Mouse (Mus musculus) cerebellum, postnatal 14 days (tissue): ENCODE measurements around the gene Dolk.

ENCODE experiments used
- DNase-seq, 2 experiments: peaks; one replicate each; pipeline ENCODE4 v3.0.0; 2021; ENCODE audit warnings: mixed read lengths in 2 of 2

The Dolk gene

DNA sequence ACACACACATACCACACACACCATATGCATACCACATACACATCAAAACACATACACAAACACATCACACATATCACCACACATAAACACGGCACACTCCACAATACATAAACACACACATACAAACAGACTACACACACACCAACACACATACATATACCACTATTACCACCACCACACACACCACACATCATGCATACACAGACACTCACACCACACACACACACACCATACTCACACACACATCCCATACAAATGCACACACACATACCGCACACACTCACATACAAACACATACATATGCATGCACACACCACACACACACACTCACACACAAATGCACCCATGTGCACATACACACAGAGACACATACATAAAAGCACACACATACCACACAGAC is 18.7 kb downstream of the Dolk start:
- DNase-seq: no peak

- peak; percentile 59 to 73 for DNase-seq
These were observed 19.7 kb downstream of the Dolk start for GRCm38 (mm10) chr2:30266392-30266941.

GRCm38 (mm10) chr2:30265767-30266253 is 20.3 kb downstream of the Dolk start, which contains the start of gene Phyhd1:
TSS of gene Phyhd1 (plus strand) at chr2:30266203.
- DNase-seq: peak; percentile 69 to 76

GRCm38 (mm10) chr2:30264671-30265519 is 21.2 kb downstream of the Dolk start:
- DNase-seq: no peak

GRCm38 (mm10) chr2:30263811-30264210 is 22.3 kb downstream of the Dolk start:
- DNase-seq: no peak

DNA sequence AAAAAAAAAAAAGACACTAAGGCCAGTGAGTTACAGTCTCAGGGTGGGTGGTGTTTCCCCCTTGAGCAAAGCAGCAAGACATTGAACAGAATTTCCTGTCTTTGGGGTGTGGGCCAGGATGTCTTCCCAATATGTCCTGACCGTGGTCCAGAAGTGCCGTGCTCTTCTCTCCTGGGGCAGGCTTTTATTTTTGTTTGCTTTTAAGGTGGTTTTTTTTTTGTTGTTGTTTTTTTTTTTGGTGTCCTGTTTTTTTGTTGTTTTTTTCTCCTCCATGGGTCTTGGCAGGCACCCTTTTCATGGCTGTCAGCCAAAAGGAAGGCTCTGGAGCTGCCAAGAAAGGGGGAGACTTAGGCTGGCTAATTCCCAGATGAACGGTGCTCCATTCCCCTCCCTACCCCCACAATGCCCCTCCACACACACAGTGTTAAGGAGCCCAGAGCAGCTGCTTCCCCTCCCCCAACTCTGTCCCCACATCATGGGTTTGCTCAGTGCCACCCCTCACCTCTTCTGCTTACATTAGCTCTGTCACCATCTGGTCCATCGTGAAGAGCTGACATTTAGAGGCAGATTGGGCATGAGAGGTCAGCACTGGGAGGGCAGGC is 23.2 kb downstream of the Dolk start:
- DNase-seq: peak; percentile 91 to 92

DNA sequence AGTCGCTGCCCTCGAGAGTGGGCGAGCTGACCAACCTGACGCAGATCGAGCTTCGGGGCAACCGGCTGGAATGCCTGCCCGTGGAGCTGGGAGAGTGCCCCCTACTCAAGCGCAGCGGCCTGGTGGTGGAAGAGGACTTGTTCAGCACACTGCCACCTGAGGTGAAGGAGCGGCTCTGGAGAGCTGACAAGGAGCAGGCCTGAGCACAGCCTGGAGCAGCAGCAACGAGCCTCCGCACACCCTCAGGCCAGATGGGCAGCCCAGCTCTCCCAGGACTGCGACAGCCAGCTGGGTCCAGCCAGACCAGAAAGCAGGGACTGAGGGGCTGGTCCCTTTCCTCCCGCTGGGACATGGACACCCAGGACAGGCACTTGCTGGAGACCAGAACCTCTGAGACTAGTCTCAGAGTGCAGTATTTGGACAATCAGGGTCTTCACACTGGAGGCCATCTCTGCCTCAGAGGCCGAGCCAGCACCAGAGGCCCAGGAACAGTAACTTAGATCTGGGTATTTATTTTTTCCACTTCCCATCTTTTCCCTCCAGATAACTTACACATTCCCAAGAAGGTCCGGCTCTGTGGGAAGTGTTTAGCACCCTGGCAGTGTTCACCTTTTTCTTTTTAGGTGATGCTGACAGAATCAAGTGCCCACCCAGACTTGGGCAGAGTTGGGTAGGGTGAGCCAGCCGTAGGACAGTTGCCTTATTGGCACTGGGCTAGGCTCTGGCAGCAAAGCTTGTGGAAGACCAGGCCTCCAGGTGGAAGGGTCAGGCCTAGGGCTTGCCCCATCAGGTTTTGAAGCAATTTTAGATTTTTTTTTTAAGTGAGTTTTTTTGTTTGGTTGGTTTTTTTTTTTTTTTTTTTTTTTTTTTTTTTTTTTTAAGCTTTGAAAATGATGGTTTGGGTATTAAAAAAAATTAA is 24.0 kb downstream of the Dolk start:
- peak; percentile 45 to 55 for DNase-seq

- DNase-seq: no peak
These were observed 24.9 kb downstream of the Dolk start for GRCm38 (mm10) chr2:30261064-30261736.

- peak; percentile 15 to 36 for DNase-seq
These were observed 26.7 kb downstream of the Dolk start for GRCm38 (mm10) chr2:30259131-30260064.

DNA sequence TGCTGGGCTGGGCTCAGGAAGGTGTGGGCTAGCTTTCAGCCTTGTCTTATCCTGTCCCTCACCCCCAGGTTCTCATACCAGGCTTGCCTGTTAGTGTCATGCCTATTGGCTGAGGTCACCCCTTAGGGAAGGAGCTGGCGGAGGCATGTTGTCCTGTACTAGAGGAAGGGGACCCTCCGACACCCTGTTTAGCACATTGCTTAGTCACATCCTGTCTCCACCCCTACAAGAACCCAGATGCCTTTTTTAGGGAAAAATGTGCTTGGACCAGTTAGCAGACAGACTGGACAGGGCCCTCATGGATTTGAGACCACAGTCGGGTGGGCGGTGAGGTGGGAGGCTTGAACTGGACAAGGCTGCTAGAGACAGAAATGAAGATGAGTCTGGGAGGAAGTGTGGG is 27.5 kb downstream of the Dolk start:
- DNase-seq: no peak

DNA sequence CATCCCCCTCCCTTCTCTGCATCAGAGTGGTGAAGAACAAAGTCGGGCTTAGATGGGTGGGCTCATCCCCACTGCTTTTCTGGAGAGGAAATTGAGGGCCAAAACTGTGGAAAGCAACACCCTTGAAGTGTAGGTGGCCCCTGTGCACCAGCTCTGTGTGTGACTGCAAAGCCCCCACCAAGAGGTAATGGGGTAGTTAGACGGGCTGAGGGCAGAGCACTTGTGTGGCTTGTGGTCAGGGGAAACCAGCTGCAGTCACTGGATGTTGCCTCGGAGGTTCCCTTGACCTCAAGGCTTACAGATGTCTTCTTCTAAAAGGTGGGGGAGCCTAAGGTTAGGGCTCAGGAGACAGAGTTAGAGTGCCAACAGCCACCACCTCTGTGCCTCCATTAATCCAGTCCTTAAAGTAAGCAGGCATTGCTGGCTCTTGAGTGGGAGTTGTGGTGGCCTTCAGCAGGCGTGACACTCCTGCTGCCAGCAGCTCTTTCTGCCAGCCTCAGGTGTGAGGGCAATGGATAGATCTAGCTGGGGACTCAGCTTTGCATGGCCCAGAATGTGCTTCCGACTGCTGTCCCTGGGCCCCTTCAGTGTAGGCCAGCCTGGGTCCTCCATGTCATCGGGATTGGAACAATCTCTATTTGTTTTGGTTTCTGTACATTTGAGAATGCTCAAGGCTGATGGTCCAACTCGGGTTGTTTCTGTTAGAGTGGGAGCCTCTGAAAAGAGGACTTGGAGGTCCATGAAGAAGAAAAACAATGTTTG is 28.3 kb downstream of the Dolk start:
- DNase-seq: no peak

GRCm38 (mm10) chr2:30256616-30257350 is 29.4 kb downstream of the Dolk start:
- DNase-seq: no peak

- DNase-seq: no peak
These were observed 30.3 kb downstream of the Dolk start for GRCm38 (mm10) chr2:30255631-30256395.

DNA sequence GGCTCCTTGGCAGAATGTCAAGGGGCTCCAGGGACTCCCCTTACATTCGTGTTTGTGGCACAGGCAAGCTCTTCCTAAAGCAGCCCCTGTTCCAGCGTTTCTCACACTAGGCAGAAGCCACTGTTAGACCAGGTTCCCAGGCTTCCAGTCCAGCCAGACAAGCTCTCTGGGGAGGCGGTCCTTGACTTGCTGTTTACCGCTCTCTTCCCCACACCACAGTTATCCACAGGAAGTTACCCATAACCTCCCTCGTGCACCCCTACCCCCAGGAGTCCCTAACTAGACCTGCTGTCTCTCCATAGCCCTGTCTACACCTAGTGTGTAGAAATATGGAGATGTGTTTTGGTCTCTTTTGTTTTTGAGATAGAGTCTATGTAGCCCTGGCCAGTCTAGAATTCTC is 32.3 kb downstream of the Dolk start:
- no peak for DNase-seq

- DNase-seq: no peak
These were observed 33.6 kb downstream of the Dolk start for GRCm38 (mm10) chr2:30252521-30252920.

DNA sequence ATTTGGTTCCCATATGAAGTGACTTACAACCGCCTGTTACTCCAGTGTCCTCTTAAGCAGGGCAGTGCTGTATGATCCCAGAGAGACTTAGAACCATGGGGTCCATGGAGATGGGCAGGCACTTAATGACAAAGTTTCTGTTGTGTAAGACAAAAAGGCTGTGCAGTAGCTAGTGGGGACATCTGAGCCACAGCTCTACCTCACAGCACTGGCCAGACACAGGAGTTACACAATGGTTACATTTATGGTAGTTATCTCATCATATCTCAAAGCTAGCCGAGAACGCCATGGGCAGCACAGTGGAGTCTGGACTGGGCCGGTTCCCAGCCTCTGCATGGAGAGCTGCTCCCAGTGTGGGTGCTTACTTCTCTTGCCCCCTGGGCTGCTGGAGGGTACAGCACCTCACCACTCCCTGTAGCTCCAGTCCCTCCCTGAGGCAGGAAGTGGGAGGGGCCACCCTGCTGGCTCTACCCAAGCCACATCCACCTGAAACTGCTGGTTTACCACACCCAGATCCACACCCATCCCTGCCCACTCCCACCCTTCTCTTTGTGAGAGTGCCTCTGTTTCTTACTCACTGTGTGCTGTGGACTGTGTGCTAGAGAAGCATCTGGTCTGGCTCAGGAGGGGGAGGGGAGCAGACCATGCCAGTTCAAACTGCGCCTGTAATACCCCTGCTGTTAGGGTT is 34.6 kb downstream of the Dolk start:
- peak in 1 of 2 experiments; percentile 34 for DNase-seq

DNA sequence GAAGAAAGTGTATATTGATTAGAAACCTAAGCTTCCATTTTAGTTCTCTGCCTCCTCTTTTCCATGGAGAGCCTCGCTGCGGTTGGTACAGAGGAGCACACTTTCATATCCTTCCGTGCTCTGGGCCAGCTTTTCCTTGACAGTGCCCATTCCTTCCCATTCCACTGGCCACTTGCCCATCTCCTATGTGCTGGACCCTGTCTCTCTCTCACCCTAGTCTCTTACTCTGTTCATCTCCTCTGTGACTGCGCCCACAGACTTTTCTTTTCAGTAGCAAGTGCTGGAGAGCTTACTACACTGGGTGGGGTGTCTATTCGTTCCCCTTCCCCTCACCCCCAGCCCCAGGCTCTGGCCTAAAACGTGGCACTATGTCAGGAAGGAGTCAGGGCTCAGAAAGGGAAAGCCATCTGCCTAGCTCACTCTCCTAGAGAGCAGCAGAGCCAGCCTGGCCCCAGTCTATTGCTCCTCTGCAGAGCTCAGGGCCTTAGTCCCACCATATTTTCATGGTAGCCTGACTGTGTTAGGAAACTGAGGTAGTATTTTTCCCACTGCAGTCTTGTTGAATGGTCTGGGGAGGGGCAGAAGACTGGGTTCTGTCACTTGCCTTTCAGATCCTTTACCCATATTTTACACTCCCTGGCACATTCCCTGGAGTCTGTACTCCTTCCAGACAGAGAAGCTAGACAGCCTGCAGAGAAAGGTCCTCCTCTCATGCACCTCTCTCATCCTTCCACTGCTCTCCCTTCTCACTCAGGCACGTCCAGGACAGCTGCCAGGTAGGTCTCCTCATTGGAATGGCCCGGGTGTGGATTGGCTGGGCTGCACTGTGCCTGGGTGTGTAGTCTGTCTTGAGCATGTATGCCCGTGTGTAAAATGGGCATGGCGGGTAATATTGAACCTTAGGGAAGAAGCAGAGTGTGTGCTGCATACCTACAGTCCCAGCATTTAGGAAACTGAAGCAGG is 35.7 kb downstream of the Dolk start:
- peak; percentile 60 to 68 for DNase-seq
